Mouse (Mus musculus): Measurements from ENCODE around the gene 1700001C19Rik.
A peak's percentile ranks its signal among the peaks of the same experiment; 100 is the strongest.
"Not testable (repeated sequence)": the region's sequence is repeated elsewhere in the genome, so short reads cannot be mapped to it uniquely, and the experiment has no call there.

The 1700001C19Rik gene

GRCm38 (mm10) chr17:47438611-47439010 lies 1.4 kb upstream of the 1700001C19Rik start:
- DNase-seq (ENCODE audit: inconsistent age in 2 of 2, low spot score in 1 of 2), result no peak

- DNase-seq (ENCODE audit: inconsistent age in 2 of 2, low spot score in 1 of 2), result peak in 1 of 2 experiments; percentile 45
Measured at GRCm38 (mm10) chr17:47436156-47436906, 845 bp downstream of the 1700001C19Rik start, which contains the start of gene AI661453. Gene AI661453 (plus strand): TSS chr17:47436615.

GRCm38 (mm10) chr17:47430815-47431214 lies 6.4 kb downstream of the 1700001C19Rik start:
- no peak for DNase-seq (ENCODE audit: inconsistent age in 2 of 2, low spot score in 1 of 2)

- DNase-seq (ENCODE audit: inconsistent age in 2 of 2, low spot score in 1 of 2), result peak; percentile 21 to 73
Measured at GRCm38 (mm10) chr17:47428831-47429304, 8.3 kb downstream of the 1700001C19Rik start.

- no peak for DNase-seq (ENCODE audit: inconsistent age in 2 of 2, low spot score in 1 of 2)
Measured at GRCm38 (mm10) chr17:47427316-47427715, 9.9 kb downstream of the 1700001C19Rik start.

GRCm38 (mm10) chr17:47424186-47424585 lies 13.0 kb downstream of the 1700001C19Rik start:
- DNase-seq (ENCODE audit: inconsistent age in 2 of 2, low spot score in 1 of 2), result no peak

- not testable (repeated sequence) for DNase-seq (ENCODE audit: inconsistent age in 2 of 2, low spot score in 1 of 2)
Measured at GRCm38 (mm10) chr17:47422616-47423015, 14.6 kb downstream of the 1700001C19Rik start.

- DNase-seq (ENCODE audit: inconsistent age in 2 of 2, low spot score in 1 of 2), result peak; percentile 26 to 68
Measured at GRCm38 (mm10) chr17:47421566-47421965, 15.6 kb downstream of the 1700001C19Rik start.

GRCm38 (mm10) chr17:47420195-47420594 lies 17.0 kb downstream of the 1700001C19Rik start:
- DNase-seq (ENCODE audit: inconsistent age in 2 of 2, low spot score in 1 of 2), result no peak

- DNase-seq (ENCODE audit: inconsistent age in 2 of 2, low spot score in 1 of 2), result peak; percentile 17 to 65
Measured at GRCm38 (mm10) chr17:47409897-47410861, 27.0 kb downstream of the 1700001C19Rik start.

- DNase-seq (ENCODE audit: inconsistent age in 2 of 2, low spot score in 1 of 2), result peak; percentile 64 to 86
Measured at GRCm38 (mm10) chr17:47408558-47408898, 28.6 kb downstream of the 1700001C19Rik start.

GRCm38 (mm10) chr17:47407717-47408557 lies 29.2 kb downstream of the 1700001C19Rik start:
- DNase-seq (ENCODE audit: inconsistent age in 2 of 2, low spot score in 1 of 2), result no peak

- no peak for DNase-seq (ENCODE audit: inconsistent age in 2 of 2, low spot score in 1 of 2)
Measured at GRCm38 (mm10) chr17:47400451-47400850, 36.7 kb downstream of the 1700001C19Rik start, which contains the start of gene Guca1a. Gene Guca1a (minus strand): TSS chr17:47400584.

- DNase-seq (ENCODE audit: inconsistent age in 2 of 2, low spot score in 1 of 2), result no peak
Measured at GRCm38 (mm10) chr17:47399091-47399490, 38.1 kb downstream of the 1700001C19Rik start.

- peak; percentile 77 to 92 for DNase-seq (ENCODE audit: inconsistent age in 2 of 2, low spot score in 1 of 2)
Measured at GRCm38 (mm10) chr17:47395376-47395913, 41.7 kb downstream of the 1700001C19Rik start.

GRCm38 (mm10) chr17:47394223-47394869 lies 42.8 kb downstream of the 1700001C19Rik start:
- peak; percentile 42 to 75 for DNase-seq (ENCODE audit: inconsistent age in 2 of 2, low spot score in 1 of 2)

GRCm38 (mm10) chr17:47386649-47387048 lies 50.5 kb downstream of the 1700001C19Rik start:
- peak; percentile 27 to 81 for DNase-seq (ENCODE audit: inconsistent age in 2 of 2, low spot score in 1 of 2)

GRCm38 (mm10) chr17:47385145-47385544 lies 52.0 kb downstream of the 1700001C19Rik start, which contains the start of gene Guca1b:
Gene Guca1b (plus strand): TSS chr17:47385393.
- DNase-seq (ENCODE audit: inconsistent age in 2 of 2, low spot score in 1 of 2), result peak in 1 of 2 experiments; percentile 56

GRCm38 (mm10) chr17:47384064-47384463 lies 53.1 kb downstream of the 1700001C19Rik start:
- no peak for DNase-seq (ENCODE audit: inconsistent age in 2 of 2, low spot score in 1 of 2)

GRCm38 (mm10) chr17:47383266-47383665 lies 53.9 kb downstream of the 1700001C19Rik start:
- DNase-seq (ENCODE audit: inconsistent age in 2 of 2, low spot score in 1 of 2), result peak; percentile 39 to 76
